Mouse (Mus musculus) lung, postnatal 36 days (tissue): ENCODE results near the gene Arntl2.
"Not testable (repeated sequence)": the region's sequence is repeated elsewhere in the genome, so short reads cannot be mapped to it uniquely, and the experiment has no call there.

Source experiments
- DNase-seq: peaks from one replicate; pipeline ENCODE4 v3.0.0; 2022; ENCODE audit warnings: mixed read lengths

Gene Arntl2

GRCm38 (mm10) chr6:146850050-146850449 lies 54.2 kb downstream of the Arntl2 start, which contains the start of gene Smco2:
Gene Smco2 (plus strand): TSS chr6:146850104.
- no peak for DNase-seq

GRCm38 (mm10) chr6:146851916-146852315 lies 56.1 kb downstream of the Arntl2 start:
- DNase-seq, result no peak

- no peak for DNase-seq
Observed at GRCm38 (mm10) chr6:146852739-146853138, 56.9 kb downstream of the Arntl2 start.

- no peak for DNase-seq
Observed at GRCm38 (mm10) chr6:146855185-146855584, 59.3 kb downstream of the Arntl2 start.

DNA sequence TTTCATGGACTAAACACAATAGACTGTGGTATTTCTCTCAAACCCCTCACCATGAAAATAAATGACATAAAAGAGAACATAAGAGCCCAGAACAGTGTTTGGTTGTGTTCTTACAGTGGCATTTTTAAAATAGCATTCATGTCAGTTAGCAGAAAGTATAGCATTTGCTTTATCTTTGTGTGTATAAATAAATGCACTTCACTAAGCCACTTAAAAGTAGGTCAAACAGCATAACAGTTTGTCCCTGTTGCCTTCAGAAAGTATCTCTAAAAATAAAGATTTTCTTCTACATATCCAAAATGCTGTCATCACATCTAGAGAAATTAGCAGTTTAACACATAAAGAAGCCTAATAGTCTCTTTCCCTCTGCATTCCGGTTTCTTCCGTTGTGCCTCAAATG lies 61.5 kb downstream of the Arntl2 start:
- DNase-seq, result no peak

DNA sequence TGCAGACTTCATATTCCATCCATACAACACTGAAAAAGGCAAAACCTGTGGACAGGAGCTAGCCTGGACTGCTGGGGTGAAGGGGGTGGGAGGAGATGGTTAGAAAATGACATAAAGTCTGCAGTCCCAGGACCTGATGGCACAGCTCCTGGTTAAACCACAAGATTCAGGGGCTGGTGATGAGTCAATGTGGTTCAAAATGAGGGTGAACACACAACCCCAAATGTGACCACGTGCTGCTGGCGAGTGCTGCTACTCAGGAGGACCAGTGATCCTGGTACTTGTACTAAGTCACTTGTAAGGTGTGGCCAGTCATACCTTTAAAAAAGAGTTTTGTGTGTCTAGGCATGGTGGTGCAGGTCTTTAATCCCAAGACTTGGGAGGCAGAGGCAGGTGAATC lies 67.3 kb downstream of the Arntl2 start:
- no peak for DNase-seq

DNA sequence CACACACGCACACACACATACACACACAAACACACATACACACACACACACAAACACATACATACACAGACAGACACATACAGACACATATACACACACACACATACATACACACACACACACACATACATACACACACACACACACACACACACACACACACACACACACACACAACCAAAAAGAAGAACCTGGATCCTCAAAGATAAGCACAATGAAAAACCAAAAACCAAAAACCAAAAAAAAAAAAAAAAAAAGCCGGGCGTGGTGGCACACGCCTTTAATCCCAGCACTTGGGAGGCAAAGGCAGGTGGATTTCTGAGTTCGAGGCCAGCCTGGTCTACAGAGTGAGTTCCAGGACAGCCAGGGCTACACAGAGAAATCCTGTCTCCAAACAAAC lies 68.5 kb downstream of the Arntl2 start:
- DNase-seq, result not testable (repeated sequence)

- DNase-seq, result no peak
Observed at GRCm38 (mm10) chr6:146865701-146866100, 69.8 kb downstream of the Arntl2 start.

DNA sequence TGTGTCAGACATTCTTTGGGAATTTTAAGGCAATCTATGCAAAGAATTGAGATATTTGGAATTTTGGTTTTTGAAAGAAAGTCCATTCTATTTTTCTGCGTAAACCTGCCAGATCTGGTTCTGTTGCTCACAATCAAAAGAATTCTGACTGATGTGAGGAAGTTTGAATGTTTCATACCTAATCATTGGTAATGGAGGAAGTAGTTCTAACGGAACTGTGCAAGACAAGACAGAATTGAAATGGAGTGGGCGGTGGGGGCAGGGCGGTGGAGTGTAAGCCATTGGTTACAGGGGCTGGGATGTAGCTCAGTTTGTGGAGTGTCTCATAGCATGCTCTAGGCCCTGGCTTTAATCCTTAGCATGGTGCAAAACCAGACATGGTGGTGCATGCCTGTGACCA lies 76.1 kb downstream of the Arntl2 start:
- peak; percentile 34 for DNase-seq

DNA sequence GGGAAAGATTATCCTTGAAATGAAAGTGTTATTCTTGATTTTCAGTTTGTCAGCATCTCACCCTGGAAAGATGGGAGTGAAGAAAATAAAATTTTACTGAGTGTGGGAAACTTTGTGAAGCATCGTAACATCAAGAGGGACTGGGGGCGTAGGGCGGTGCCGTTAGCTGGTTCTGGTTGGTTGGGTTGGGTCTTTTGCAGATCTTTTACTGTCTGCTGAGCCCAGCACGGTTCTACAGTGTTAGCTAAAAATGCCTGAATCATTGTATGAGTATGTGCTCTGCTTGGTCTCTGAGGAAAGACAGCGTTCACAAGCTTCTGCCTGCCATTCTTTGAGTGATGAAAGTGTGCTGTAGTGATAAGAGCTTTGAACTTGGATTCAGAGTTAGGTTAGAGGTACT lies 78.6 kb downstream of the Arntl2 start:
- no peak for DNase-seq

GRCm38 (mm10) chr6:146876820-146877219 lies 81.0 kb downstream of the Arntl2 start:
- DNase-seq, result no peak

DNA sequence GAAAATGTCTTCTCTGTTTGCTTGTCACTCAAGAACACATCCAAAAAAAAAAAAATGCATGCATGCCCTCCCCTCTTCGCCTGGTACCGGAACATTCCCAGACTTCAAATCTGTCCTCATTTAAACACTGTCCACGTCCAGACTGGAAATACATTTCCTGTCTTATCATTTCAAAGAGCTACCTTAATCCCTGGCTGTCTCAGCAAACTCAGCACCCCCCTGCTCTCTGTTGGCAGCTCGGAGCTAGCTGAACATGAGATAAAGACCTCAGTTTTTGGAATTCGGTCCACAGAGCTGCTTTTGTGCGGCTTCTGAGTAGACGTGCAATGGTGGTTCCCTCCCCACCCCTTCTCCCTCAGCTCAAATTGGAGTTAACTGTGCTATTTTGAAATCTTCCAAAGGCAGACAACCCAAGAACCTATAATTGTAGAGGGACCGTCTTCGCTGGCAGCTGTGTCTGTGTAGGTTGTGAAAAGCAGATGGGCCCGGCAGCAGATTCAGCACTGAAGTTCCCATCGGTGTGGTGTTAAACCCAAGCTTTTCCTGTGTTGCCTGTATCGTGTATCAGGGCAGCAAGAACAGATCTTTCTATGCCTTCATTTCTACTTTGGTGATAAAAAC lies 81.7 kb downstream of the Arntl2 start:
- no peak for DNase-seq

GRCm38 (mm10) chr6:146878926-146879325 lies 83.1 kb downstream of the Arntl2 start:
- no peak for DNase-seq

- DNase-seq, result no peak
Observed at GRCm38 (mm10) chr6:146879856-146880255, 84.0 kb downstream of the Arntl2 start.

- DNase-seq, result no peak
Observed at GRCm38 (mm10) chr6:146880296-146880695, 84.4 kb downstream of the Arntl2 start.

- no peak for DNase-seq
Observed at GRCm38 (mm10) chr6:146881896-146882770, 86.3 kb downstream of the Arntl2 start.
